Mouse (Mus musculus): ENCODE results near the gene Morf4l2.
"Not testable (repeated sequence)": the region's sequence is repeated elsewhere in the genome, so short reads cannot be mapped to it uniquely, and the experiment has no call there.

Gene Morf4l2

GRCm38 (mm10) chrX:136743459-136743858 is at the start of gene Morf4l2:
Gene Morf4l2 (minus strand): TSS chrX:136743690.
- no peak for DNase-seq (ENCODE audit: low read depth)

DNA sequence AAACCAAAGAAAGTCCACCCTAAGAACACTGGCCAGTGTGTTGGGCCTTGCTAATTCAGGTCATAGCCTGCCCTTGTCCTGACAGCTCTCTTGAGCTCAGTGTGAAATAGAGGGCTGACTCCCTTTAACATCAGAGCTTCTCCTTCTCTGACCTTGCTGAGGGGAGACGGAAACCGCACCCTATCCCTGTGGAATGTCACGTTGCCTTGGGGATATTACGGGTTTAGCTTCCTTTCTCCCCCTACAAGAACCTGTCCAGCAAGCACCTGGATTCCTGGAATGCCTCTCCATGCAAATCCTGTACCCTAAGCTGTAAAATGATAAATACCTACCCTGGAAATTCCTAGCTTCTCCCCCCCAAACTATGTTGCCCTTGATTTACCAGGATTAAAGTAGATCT is 46.0 kb upstream of the Morf4l2 start:
- DNase-seq (ENCODE audit: low read depth) = no peak

DNA sequence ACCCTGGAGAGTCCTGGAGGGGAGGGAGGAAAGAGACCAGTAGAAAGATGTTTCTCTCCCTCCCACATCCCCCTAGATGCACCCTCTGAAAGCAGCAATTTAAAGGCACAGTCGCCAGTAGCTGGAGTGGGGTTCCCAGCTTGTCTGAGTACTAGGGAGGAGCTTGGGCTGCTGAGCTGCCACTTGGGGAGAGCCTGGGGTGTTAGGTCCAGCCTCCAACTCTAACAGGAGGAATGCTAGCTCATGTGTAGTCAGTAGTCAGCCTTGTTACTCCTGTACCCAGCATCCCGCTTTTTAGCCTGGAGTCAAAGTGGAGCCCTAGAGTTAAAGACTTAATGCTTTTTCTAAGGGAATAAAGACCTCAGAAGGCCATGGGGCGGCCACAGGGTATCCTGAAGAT is 36.6 kb upstream of the Morf4l2 start, which contains the start of gene Glra4:
TSS of gene Glra4 (minus strand) at position 101 of the 400 bp plus-strand sequence.
- DNase-seq (ENCODE audit: low read depth) = no peak

GRCm38 (mm10) chrX:136779262-136779661 is 35.8 kb upstream of the Morf4l2 start:
- peak; percentile 1 for DNase-seq (ENCODE audit: low read depth)

GRCm38 (mm10) chrX:136778046-136778445 is 34.6 kb upstream of the Morf4l2 start:
- no peak for DNase-seq (ENCODE audit: low read depth)

DNA sequence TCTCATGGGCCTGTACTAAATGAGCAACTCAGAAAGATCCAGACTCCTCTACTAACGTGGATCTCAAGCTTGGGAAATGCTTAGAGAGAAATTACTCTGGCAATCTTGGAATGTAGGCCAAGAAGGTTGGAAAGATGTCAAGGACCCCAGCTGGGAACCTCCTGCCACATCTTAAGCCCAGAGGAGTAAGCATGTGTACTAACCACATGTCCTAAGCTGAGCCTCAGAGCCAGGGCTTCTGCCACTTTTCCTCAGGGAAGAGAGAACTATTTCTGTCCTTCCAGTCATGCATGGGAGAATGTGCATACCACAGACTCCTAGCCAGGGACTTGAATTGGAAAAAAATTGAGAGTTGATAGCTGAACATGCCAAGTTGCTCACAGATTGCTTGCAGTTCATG is 29.5 kb upstream of the Morf4l2 start:
- peak; percentile 10 for DNase-seq (ENCODE audit: low read depth)

DNA sequence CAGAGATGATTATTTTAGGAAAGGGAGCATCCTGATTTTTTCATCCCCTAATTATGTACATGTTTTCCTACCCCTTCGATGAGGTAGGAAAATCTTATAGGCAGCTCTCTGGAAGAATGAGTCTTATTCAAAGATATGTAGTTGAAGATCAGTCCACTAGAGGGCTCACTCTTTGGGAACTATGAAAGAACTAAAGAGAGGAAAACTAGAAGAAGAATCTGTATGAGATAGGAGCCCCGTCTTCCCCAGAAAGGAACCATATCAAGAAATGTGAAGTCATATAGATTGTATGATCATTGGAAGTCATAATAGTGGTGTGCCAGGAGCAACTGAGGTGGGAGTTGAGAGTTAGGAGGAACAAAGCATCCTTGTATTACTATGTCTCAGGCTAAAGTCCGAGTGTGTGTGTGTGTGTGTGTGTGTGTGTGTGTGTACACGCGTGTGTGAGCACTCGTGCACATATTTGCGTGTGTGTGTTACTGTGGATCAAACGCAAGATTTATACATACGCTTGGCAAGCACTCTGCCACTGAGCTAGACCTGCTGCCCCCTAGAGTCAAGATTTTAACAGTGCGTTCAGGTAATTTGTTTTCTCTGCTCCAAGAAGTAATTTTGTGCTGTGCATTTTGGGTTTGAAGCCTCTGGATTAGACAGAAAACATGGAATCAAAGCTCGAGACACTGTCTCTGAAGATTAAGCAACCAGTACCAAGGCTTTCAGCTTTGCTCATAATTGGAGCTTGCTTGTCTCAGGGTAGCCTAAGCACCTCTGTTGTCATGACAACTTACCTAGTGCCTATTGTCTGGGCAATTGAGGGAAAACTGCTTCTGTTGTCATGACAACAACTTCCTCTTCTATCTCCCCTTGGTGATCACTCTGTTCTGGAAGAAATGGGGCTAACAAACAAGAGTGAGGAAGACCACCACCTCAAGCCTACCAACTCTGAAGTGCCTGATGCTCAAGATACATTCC is 17.9 kb upstream of the Morf4l2 start:
- DNase-seq (ENCODE audit: low read depth) = peak; percentile 74

GRCm38 (mm10) chrX:136755464-136755863 is 12.0 kb upstream of the Morf4l2 start:
- DNase-seq (ENCODE audit: low read depth) = no peak

GRCm38 (mm10) chrX:136749329-136749728 is 5.8 kb upstream of the Morf4l2 start:
- no peak for DNase-seq (ENCODE audit: low read depth)

DNA sequence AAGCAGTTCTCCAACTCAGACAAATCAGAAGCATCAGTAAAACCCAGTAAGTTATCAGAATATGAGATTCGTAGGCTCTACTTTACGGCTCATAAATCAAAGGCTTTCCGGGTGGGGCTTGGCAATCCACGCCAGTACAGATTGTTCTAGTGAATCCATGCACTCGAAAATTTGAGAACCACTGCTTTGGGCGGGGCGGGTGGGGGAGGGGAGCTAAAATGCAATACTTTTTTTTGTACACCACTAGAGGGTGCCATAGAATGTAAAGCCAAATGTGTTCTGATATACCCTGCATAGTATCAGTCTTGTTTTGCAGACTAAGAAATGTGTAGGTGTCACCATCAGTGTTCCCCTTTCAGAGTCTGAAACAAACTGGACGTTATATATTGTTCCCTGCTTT is 1.2 kb upstream of the Morf4l2 start:
- DNase-seq (ENCODE audit: low read depth) = peak; percentile 46

GRCm38 (mm10) chrX:136742661-136743103 is 808 bp downstream of the Morf4l2 start:
- peak; percentile 89 for DNase-seq (ENCODE audit: low read depth)

- DNase-seq (ENCODE audit: low read depth) = no peak
Measured at GRCm38 (mm10) chrX:136742241-136742640, 1.2 kb downstream of the Morf4l2 start.

GRCm38 (mm10) chrX:136741651-136742201 is 1.8 kb downstream of the Morf4l2 start:
- DNase-seq (ENCODE audit: low read depth) = peak; percentile 94

DNA sequence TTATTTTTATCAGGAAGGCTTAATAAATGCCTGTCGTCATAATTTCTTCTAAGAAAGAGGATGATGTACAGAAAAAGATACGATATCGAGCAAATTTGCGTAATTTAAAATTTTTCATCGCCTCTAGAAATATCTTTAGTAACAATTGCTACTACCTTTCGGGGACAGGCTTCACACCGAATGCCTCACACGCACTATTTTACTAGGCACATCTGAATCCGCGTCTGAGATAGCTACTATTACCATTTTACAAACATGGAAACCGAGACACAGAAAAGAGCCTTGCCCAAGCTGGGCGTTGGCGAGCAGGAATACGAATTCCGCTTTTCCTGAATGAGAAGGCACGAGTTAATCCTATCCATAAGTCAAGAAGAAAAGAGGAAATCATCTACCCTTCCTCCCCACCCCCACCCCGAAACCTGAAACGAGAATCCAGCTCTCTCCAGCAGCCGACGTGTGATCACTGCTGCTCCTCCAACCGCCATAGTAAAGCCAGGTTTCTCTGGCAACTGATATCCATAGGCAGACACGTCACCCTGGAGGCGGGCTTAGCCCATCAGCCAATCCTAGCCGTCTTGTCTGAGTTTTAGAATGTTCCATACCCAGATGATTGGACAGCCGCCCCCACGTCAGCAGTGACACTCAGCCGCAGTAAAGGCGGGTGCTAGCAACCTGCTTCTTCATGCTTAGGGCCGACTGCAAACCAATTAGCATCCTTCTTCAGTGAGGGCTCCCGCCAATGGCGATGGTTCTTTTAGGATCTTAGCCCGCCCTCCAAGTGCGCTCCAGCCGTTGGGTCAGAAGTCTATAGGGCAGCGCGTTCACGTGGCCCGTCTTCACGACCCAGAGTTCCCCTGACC is 2.5 kb downstream of the Morf4l2 start:
- peak; percentile 94 for DNase-seq (ENCODE audit: low read depth)

- DNase-seq (ENCODE audit: low read depth) = peak; percentile 53
Measured at GRCm38 (mm10) chrX:136740087-136740790, 3.3 kb downstream of the Morf4l2 start.

GRCm38 (mm10) chrX:136732016-136732415 is 11.5 kb downstream of the Morf4l2 start:
- DNase-seq (ENCODE audit: low read depth) = no peak

DNA sequence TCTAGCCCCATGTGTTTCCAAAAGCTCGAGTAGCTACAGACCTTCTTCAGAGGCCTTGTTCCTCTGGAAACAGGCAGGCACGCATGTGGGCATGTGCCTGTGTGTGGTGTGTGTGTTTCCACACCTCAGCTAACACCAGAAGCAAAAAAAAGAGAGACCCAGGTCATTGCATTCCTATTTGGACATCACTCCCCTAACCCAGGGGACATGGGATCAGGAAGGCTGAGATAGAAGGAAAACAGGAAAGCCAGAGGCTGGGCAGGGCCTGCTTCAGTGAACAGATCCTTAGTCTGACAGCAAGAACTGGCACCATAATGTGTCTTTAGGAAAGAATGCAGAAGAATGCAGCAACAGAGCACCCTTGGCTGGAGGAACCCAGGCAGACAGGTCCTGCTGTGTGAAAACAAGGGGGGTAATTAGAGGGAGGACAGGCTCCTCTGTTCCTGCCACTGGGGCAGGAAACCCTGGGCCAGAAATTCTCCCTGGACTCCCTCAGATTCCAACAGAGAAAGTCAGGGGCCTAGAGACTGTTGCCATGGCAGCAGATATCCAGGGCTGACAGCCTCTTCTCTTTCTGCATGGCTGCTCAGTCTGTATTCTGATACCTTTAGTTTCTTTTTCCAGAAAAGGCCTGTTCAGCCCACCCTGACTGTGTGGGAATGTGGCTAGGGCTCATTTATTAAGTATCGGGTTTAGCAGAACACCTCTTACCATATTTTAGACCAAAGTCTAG is 28.6 kb downstream of the Morf4l2 start:
- DNase-seq (ENCODE audit: low read depth) = not testable (repeated sequence)

DNA sequence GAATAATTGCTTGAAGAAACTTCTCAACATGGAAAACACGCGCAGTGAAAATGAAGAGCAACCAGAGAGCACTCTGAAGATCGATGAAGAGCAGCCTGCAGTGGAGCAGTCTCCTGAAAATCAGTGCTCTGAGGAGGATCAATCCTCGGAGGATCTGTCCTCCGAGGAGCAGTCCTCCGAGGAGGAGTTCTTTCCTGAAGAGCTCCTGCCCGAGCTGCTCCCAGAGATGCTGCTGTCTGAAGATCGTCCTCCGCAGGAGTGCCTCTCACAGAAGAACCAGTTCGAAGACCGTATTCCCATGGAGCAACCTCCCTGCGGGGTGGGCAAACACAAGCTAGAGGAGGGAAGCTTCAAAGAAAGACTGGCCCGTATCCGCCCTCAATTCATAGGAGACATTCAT is 34.7 kb downstream of the Morf4l2 start:
- DNase-seq (ENCODE audit: low read depth) = no peak

DNA sequence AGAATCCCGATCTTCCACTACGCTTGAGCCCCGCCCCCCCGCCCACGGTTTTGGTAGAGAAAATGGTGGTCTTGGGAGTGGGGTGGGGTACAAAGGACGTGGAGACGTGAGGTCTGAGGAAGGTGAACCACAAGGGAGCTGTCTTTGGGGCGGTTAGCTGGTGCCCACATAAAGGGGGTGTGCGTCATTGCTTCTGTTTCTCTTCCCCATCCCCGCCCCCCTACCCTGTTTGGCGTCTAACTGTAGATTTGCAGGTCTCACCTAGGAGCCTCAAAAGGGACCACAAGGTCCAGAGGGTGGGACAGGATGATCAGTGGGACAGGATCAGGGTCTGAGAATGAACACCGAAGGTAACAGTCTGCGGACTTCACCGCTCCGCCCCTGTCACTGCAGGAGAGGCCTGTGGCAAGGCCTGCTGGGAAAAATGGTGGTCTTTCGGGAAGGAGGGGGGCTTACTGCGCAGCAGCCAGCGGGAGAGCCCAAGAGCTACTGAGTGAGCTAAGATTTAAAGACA is 35.3 kb downstream of the Morf4l2 start:
- peak; percentile 46 for DNase-seq (ENCODE audit: low read depth)

DNA sequence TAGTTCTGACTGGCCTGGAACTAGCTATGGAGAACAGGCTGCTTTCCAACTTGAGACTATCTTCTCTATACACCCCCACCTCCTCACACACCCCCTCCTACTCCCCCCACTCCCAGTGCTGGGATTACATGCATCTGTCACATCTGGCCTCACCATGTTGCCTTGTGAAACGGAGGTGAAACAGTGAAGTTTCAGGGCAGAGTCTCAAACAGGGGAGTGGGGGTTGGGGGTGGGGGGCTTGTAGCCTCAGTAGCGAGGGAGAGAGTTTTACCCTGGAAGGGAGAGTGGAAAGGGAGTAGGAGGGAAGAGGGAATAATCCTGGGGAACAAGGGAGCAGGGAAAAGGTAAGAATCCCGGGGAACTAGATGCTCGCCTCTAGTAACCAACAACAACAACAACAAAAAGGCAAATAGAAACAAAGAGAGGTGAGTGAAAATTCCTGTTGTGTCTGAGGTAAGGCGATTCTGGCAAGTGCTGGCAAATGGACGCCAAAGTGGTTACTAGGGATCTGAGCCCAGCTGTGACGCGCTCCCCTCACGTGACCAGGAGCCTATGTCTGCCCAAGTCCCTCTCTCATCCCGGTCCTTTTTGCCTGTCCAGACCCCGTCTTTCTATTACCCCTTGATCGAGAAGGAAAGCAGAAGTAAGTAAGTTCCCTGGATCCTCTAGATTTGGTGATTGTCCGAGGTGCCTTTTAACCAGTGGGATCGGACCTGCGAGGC is 35.9 kb downstream of the Morf4l2 start, which contains the start of gene Tceal1:
TSS of gene Tceal1 (plus strand) at position 537 of the 722 bp plus-strand sequence.
- peak; percentile 83 for DNase-seq (ENCODE audit: low read depth)

Measured in NIH3T3 (cell line).